Comparison of ENCODE assay signal across 15 mouse cellular contexts in genomic region chr5:120628624-120629023, GRCm38 (mm10). TPM values are rescaled to one million over a fixed set of nuclear protein-coding genes. Genes with fewer than 3 reads are reported as not detected.
DNase-seq lines count a peak whose midpoint lies in the region; ATAC-seq and TF ChIP-seq lines count a peak whose summit lies in the region.
"Had no signal": no experiment of that assay in that cellular context is flagged by ENCODE, and none has a peak within 500 bp of the region (broad histone marks: within the 10 kb centered on the region; RNA-seq: fewer than 3 reads in every experiment).

No protein-coding gene starts in this region.

- WGBS in hindbrain, postnatal 0 days = 41% methylated on average over 7 of the region's 7 CpGs
- 53% methylated on average over 7 of the region's 7 CpGs for WGBS in hindbrain, embryonic 13.5 days

- ATAC-seq in hindbrain, postnatal 0 days = no peak
- no peak for ATAC-seq in hindbrain, embryonic 13.5 days (ENCODE audit: low FRiP score)
- ATAC-seq in megakaryocyte, adult 5-6 weeks (ENCODE audit: poor library complexity, severe bottlenecking) = no peak
- ATAC-seq: forebrain, embryonic 15.5 days had no signal

- no peaks in the 10 kb centered on the region for H3K27me3 ChIP-seq in hindbrain, postnatal 0 days (ENCODE audit: insufficient read depth, low read length)
- H3K27me3 ChIP-seq in hindbrain, embryonic 13.5 days = peaks cover 33% of the 10 kb centered on the region
- peaks cover 4% of the 10 kb centered on the region for H3K27me3 ChIP-seq in myocyte (ENCODE audit: control insufficient read depth, insufficient read depth, insufficient read length)
- H3K27me3 ChIP-seq: forebrain, embryonic 15.5 days had no signal

- no peak overlapping the region for H3K4me3 ChIP-seq in hindbrain, postnatal 0 days (ENCODE audit: low read length)
- no peak overlapping the region for H3K4me3 ChIP-seq in hindbrain, embryonic 13.5 days
- no peak overlapping the region for H3K4me3 ChIP-seq in myocyte
- H3K4me3 ChIP-seq: forebrain, embryonic 15.5 days; hindbrain, embryonic 15.5 days; liver, embryonic 15.5 days had no signal

- H3K9me3 ChIP-seq in hindbrain, postnatal 0 days (ENCODE audit: low read length) = no peaks in the 10 kb centered on the region
- H3K9me3 ChIP-seq in hindbrain, embryonic 13.5 days = no peaks in the 10 kb centered on the region
- H3K9me3 ChIP-seq: forebrain, embryonic 15.5 days; hindbrain, embryonic 15.5 days; liver, embryonic 15.5 days had no signal

- no peak overlapping the region for H3K4me2 ChIP-seq in hindbrain, postnatal 0 days (ENCODE audit: low read depth, low read length)
- no peak overlapping the region for H3K4me2 ChIP-seq in hindbrain, embryonic 13.5 days
- no peak overlapping the region for H3K4me2 ChIP-seq in myocyte (ENCODE audit: low read depth)
- H3K4me2 ChIP-seq: forebrain, embryonic 15.5 days; hindbrain, embryonic 15.5 days; liver, embryonic 15.5 days had no signal

- no peak overlapping the region for H3K9ac ChIP-seq in hindbrain, postnatal 0 days (replicated peaks; ENCODE audit: low read length)
- no peak overlapping the region for H3K9ac ChIP-seq in hindbrain, embryonic 13.5 days
- H3K9ac ChIP-seq: forebrain, embryonic 15.5 days; hindbrain, embryonic 15.5 days; liver, embryonic 15.5 days had no signal

- no peak for TF ChIP-seq CTCF in hindbrain, postnatal 0 days (IDR thresholded peaks at IDR 0.05; ENCODE audit: low read depth)

- no peaks in the 10 kb centered on the region for H3K79me2 ChIP-seq in myocyte (ENCODE audit: control insufficient read depth, insufficient read depth)

- TF ChIP-seq POLR2A in myocyte (IDR thresholded peaks at IDR 0.05; ENCODE audit: insufficient read length, low read depth) = no peak

- H3K36me3 ChIP-seq in hindbrain, postnatal 0 days (ENCODE audit: insufficient read depth, low read length) = peaks cover 32% of the 10 kb centered on the region
- H3K36me3 ChIP-seq in hindbrain, embryonic 13.5 days = peaks cover 47% of the 10 kb centered on the region
- H3K36me3 ChIP-seq in myocyte (ENCODE audit: control insufficient read depth, insufficient read depth) = peaks cover 3% of the 10 kb centered on the region

- DNase-seq in adrenal gland, postnatal 10 days = peak; percentile 41
- DNase-seq in adrenal gland, postnatal 36 days = no peak
- DNase-seq in hindbrain, postnatal 0 days (ENCODE audit: low spot score) = peak; percentile 57
- DNase-seq in right cerebral cortex, adult 18-20 months = peak; percentile 4
- DNase-seq in right cerebral cortex, postnatal 4 days = no peak

- no peaks in the 10 kb centered on the region for H3K4me1 ChIP-seq in hindbrain, postnatal 0 days (ENCODE audit: insufficient read depth, low read length)
- H3K4me1 ChIP-seq in hindbrain, embryonic 13.5 days (replicated peaks) = peaks cover 18% of the 10 kb centered on the region

- H3ac ChIP-seq in myocyte (ENCODE audit: control insufficient read depth, insufficient read length) = no peak overlapping the region

- no peak overlapping the region for H3K27ac ChIP-seq in hindbrain, postnatal 0 days
- H3K27ac ChIP-seq in hindbrain, embryonic 13.5 days = no peak overlapping the region
- H3K27ac ChIP-seq: forebrain, embryonic 15.5 days; hindbrain, embryonic 15.5 days; liver, embryonic 15.5 days had no signal

TF ChIP-seq in myocyte, 11 proteins besides CTCF, POLR2A, EP300 and RAD21:
- TF ChIP-seq POLR2AphosphoS2 (IDR thresholded peaks at IDR 0.05; ENCODE audit: insufficient read length, low read depth) (peak; percentile 21), TCF12 (IDR thresholded peaks at IDR 0.05; ENCODE audit: insufficient read depth, poor library complexity, severe bottlenecking) (no peak)

RNA-seq across cellular contexts. Expression of gene Cfap73, which starts 5.4 kb away (rescaled TPM):
- under 1 TPM in 1 of 2 experiments, not detected in 1; 0.42 TPM for total RNA-seq in adrenal gland, postnatal 10 days (2021)
- total RNA-seq in adrenal gland, postnatal 36 days (2021) = 1 to 10 TPM in 1 of 2 experiments, not detected in 1; 2.0 TPM
- 0.21 and 0.79 TPM in 2 replicates for total RNA-seq in hindbrain, postnatal 0 days (2014; rRNA removed)
- polyA plus RNA-seq in hindbrain, postnatal 0 days (2015; fragmentation: Nextera tagmentation; extraction: Ambion mirVana) = 0.26 and 0.86 TPM in 2 replicates
- 0.28 and 0.49 TPM in 2 replicates for polyA plus RNA-seq in hindbrain, embryonic 13.5 days (2015; fragmentation: Nextera tagmentation; extraction: Ambion mirVana)
- polyA plus RNA-seq in myocyte (2012; fragmentation: generic; extraction: Trizol) = not detected
- total RNA-seq in megakaryocyte, adult 5-6 weeks (2015) = not detected in 2 replicates
- total RNA-seq in megakaryocyte, adult 5-6 weeks (2017) = not detected in 2 replicates
- total RNA-seq: gastrocnemius, adult 8-10 months had no signal
- polyA plus RNA-seq: heart, embryonic 14.5 days; limb, embryonic 11.5 days; liver, embryonic 15.5 days; urinary bladder, adult 2 months had no signal

RNA-seq across cellular contexts. Expression of gene Ddx54, which starts 16.1 kb away (rescaled TPM):
- total RNA-seq in adrenal gland, postnatal 10 days (2021) = 10 to 100 TPM; 36.0 to 36.1 TPM
- 10 to 100 TPM; 50.4 to 51.1 TPM for total RNA-seq in adrenal gland, postnatal 36 days (2021)
- 37.3 and 40.1 TPM in 2 replicates for total RNA-seq in hindbrain, postnatal 0 days (2014; rRNA removed)
- 30.8 and 31.9 TPM in 2 replicates for polyA plus RNA-seq in hindbrain, postnatal 0 days (2015; fragmentation: Nextera tagmentation; extraction: Ambion mirVana)
- polyA plus RNA-seq in hindbrain, embryonic 13.5 days (2015; fragmentation: Nextera tagmentation; extraction: Ambion mirVana) = 44.0 and 47.7 TPM in 2 replicates
- polyA plus RNA-seq in myocyte (2012; fragmentation: generic; extraction: Trizol) = 56.3 TPM
- 7.7 and 7.9 TPM in 2 replicates for total RNA-seq in megakaryocyte, adult 5-6 weeks (2015)
- 21.3 and 22.6 TPM in 2 replicates for total RNA-seq in megakaryocyte, adult 5-6 weeks (2017)

RNA-seq across cellular contexts. Expression of gene Rita1, which starts 16.2 kb away (rescaled TPM):
- 10 to 100 TPM; 12.9 to 17.4 TPM for total RNA-seq in adrenal gland, postnatal 10 days (2021)
- 10 to 100 TPM; 15.6 to 15.9 TPM for total RNA-seq in adrenal gland, postnatal 36 days (2021)
- total RNA-seq in hindbrain, postnatal 0 days (2014; rRNA removed) = 38.0 and 38.6 TPM in 2 replicates
- polyA plus RNA-seq in hindbrain, postnatal 0 days (2015; fragmentation: Nextera tagmentation; extraction: Ambion mirVana) = 30.1 and 30.4 TPM in 2 replicates
- 26.2 TPM in 2 replicates for polyA plus RNA-seq in hindbrain, embryonic 13.5 days (2015; fragmentation: Nextera tagmentation; extraction: Ambion mirVana)
- 14.7 TPM for polyA plus RNA-seq in myocyte (2012; fragmentation: generic; extraction: Trizol)
- total RNA-seq in megakaryocyte, adult 5-6 weeks (2015) = 1.5 and 3.0 TPM in 2 replicates
- 2.2 and 3.2 TPM in 2 replicates for total RNA-seq in megakaryocyte, adult 5-6 weeks (2017)

RNA-seq across cellular contexts. Expression of gene Rasal1, which starts 20.0 kb away (rescaled TPM):
- total RNA-seq in adrenal gland, postnatal 10 days (2021) = 1 to 10 TPM; 6.9 to 8.9 TPM
- total RNA-seq in adrenal gland, postnatal 36 days (2021) = 10 to 100 TPM; 10.9 to 14.0 TPM
- 3.9 and 8.2 TPM in 2 replicates for total RNA-seq in hindbrain, postnatal 0 days (2014; rRNA removed)
- 3.2 and 4.7 TPM in 2 replicates for polyA plus RNA-seq in hindbrain, postnatal 0 days (2015; fragmentation: Nextera tagmentation; extraction: Ambion mirVana)
- 0.14 TPM in 2 replicates for polyA plus RNA-seq in hindbrain, embryonic 13.5 days (2015; fragmentation: Nextera tagmentation; extraction: Ambion mirVana)
- polyA plus RNA-seq in myocyte (2012; fragmentation: generic; extraction: Trizol) = 0.01 TPM
- total RNA-seq in megakaryocyte, adult 5-6 weeks (2015) = 0.05 TPM in 1 of 2 replicates, not detected in the other
- total RNA-seq in megakaryocyte, adult 5-6 weeks (2017) = not detected in 2 replicates
- total RNA-seq: gastrocnemius, adult 8-10 months had no signal
- polyA plus RNA-seq: heart, embryonic 14.5 days had no signal

RNA-seq across cellular contexts. Expression of gene Iqcd, which starts 39.8 kb away (rescaled TPM):
- under 1 TPM; 0.42 to 0.51 TPM for total RNA-seq in adrenal gland, postnatal 10 days (2021)
- total RNA-seq in adrenal gland, postnatal 36 days (2021) = under 1 TPM; 0.36 to 0.40 TPM
- total RNA-seq in hindbrain, postnatal 0 days (2014; rRNA removed) = 0.63 and 1.9 TPM in 2 replicates
- polyA plus RNA-seq in hindbrain, postnatal 0 days (2015; fragmentation: Nextera tagmentation; extraction: Ambion mirVana) = 1.8 and 2.0 TPM in 2 replicates
- 2.4 and 2.6 TPM in 2 replicates for polyA plus RNA-seq in hindbrain, embryonic 13.5 days (2015; fragmentation: Nextera tagmentation; extraction: Ambion mirVana)
- polyA plus RNA-seq in myocyte (2012; fragmentation: generic; extraction: Trizol) = 0.91 TPM
- 0.18 and 0.98 TPM in 2 replicates for total RNA-seq in megakaryocyte, adult 5-6 weeks (2015)
- 0.11 and 0.45 TPM in 2 replicates for total RNA-seq in megakaryocyte, adult 5-6 weeks (2017)
- total RNA-seq: gastrocnemius, adult 8-10 months had no signal

Comparison
In these comparisons a context has a peak if more than half of its experiments do, and no peak if none do; other contexts are left out.
1. DNase-seq: peak in adrenal gland, postnatal 10 days (single experiment), hindbrain, postnatal 0 days (single experiment) and right cerebral cortex, adult 18-20 months (single experiment); none in adrenal gland, postnatal 36 days (0 of 2) and right cerebral cortex, postnatal 4 days (single experiment).